Mouse (Mus musculus) C2C12 (cell line): Measurements from ENCODE around the gene Sgca.

Experiments
- CTCF ChIP-seq: IDR thresholded peaks from one replicate; pipeline ENCODE4 v1.5.1; 2011; ENCODE audit not compliant: control insufficient read depth, insufficient read depth, insufficient read length
- FOSL1 ChIP-seq: IDR thresholded peaks from one replicate; pipeline ENCODE4 v1.8.0; 2011; ENCODE audit warnings: mild to moderate bottlenecking, low read length; ENCODE audit not compliant: poor library complexity, insufficient read depth, severe bottlenecking
- MAX ChIP-seq: IDR thresholded peaks from one replicate; pipeline ENCODE4 v1.6.1; 2011; ENCODE audit warnings: mild to moderate bottlenecking, control low read depth
- USF1 ChIP-seq: IDR thresholded peaks from one replicate; pipeline ENCODE4 v1.6.1; 2011; ENCODE audit warnings: low read depth, mild to moderate bottlenecking, control low read depth, moderate library complexity

DNA sequence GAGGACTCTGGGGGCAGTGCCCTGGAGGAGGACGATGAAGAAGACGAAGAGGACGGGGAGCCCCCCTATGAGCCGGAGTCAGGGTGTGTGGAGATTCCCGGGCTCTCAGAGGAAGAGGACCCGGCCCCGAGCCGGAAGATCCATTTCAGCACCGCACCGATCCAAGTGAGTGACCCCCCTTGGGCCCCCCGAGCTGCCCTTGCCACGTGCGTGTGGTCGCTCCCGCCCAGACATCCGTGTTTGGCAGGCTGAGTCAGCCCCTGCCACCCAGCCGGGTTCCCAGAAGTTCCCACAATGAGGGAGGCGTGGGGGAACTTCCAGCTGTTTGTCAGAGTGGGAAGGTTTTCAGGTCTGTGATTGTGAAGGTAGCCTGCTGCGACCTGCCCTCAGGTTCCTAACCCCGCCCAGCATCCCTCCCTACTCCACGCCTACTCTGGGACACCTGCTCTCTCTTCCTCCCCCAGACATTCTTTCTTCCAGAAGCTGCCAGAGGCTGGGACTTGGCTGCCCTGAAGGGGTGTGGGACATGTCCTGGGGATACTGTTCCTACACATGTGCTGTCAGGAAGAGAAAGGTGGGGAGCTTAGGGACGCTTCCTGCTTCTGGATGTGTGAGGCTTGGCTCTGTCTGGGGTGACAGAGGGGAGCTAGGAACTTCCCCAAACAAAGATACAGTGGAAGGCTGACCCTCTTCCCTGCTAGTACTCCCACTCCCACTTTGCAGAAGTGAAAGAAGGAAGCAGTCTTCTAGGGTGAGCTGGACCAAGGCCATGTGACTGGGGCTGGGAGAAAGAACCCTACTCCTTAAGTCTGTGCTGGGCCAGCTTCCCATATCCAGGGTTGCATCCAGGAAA, 16.9 kb upstream of the Sgca start:
- TF ChIP-seq CTCF (no peak), MAX (peak; percentile 84), FOSL1 (no peak), USF1 (peak; percentile 31)
